ENCODE assay signal across 9 mouse cellular contexts in genomic region chr3:88425330-88425689, GRCm38 (mm10). TPM values are rescaled to one million over a fixed set of nuclear protein-coding genes. Genes with fewer than 3 reads are reported as not detected.
A peak's percentile ranks its signal among the peaks of the same experiment; 100 is the strongest.
DNase-seq lines count a peak whose midpoint lies in the region; ATAC-seq and TF ChIP-seq lines count a peak whose summit lies in the region.
"Had no signal": no experiment of that assay in that cellular context is flagged by ENCODE, and none has a peak within 500 bp of the region (broad histone marks: within the 10 kb centered on the region; RNA-seq: fewer than 3 reads in every experiment).

No protein-coding gene starts in this region.

- H3K79me2 ChIP-seq in C2C12 (ENCODE audit: control insufficient read depth, insufficient read depth), result peaks cover 37% of the 10 kb centered on the region

- H3ac ChIP-seq in C2C12 (ENCODE audit: control insufficient read depth, insufficient read length, low read depth), result no peak overlapping the region

- peak overlapping the region; percentile 92 for H3K27ac ChIP-seq in gastrocnemius, adult 2 months
- H3K27ac ChIP-seq in hindbrain, embryonic 10.5 days, result peak overlapping the region; percentile 83
- H3K27ac ChIP-seq in liver, embryonic 16.5 days (ENCODE audit: low read length), result no peak overlapping the region

- peak overlapping the region; percentile 64 for H3K4me2 ChIP-seq in liver, embryonic 16.5 days (ENCODE audit: low read depth, low read length)

- intact Hi-C loops in gastrocnemius, adult 2 months (cut with DNase I), result loop anchor here (5.0 kb wide), 1 partner anchor 42 kb away; no protein-coding TSS in a partner anchor
- intact Hi-C loops in left cerebral cortex, postnatal 4 days (cut with DNase I), result no loop called here

- H3K27me3 ChIP-seq in C2C12 (ENCODE audit: control insufficient read depth, insufficient read depth, insufficient read length), result no peaks in the 10 kb centered on the region
- H3K27me3 ChIP-seq in hindbrain, embryonic 10.5 days (ENCODE audit: insufficient read depth, poor library complexity, severe bottlenecking), result no peaks in the 10 kb centered on the region
- no peaks in the 10 kb centered on the region for H3K27me3 ChIP-seq in liver, embryonic 16.5 days (ENCODE audit: control insufficient read depth, insufficient read depth, low read depth, low read length)

- H3K36me3 ChIP-seq in C2C12 (ENCODE audit: control insufficient read depth, insufficient read depth), result peaks cover 7% of the 10 kb centered on the region
- H3K36me3 ChIP-seq in hindbrain, embryonic 10.5 days, result peaks cover 12% of the 10 kb centered on the region
- H3K36me3 ChIP-seq in liver, embryonic 16.5 days (ENCODE audit: control insufficient read depth, insufficient read depth), result peaks cover 7% of the 10 kb centered on the region

- no peak for ATAC-seq in liver, embryonic 16.5 days (ENCODE audit: low read depth)

- peak overlapping the region; percentile 79 for H3K4me3 ChIP-seq in gastrocnemius, adult 2 months
- peak overlapping the region; percentile 7 for H3K4me3 ChIP-seq in C2C12 (ENCODE audit: insufficient read depth, poor library complexity, severe bottlenecking)
- peak overlapping the region; percentile 79 for H3K4me3 ChIP-seq in hindbrain, embryonic 10.5 days
- H3K4me3 ChIP-seq in liver, embryonic 16.5 days (ENCODE audit: low read depth, low read length), result peak overlapping the region; percentile 88

- no peak for DNase-seq in gastrocnemius, adult 2 months
- no peak for DNase-seq in gastrocnemius, postnatal 4 days (ENCODE audit: low spot score in 2 of 2)
- DNase-seq in hindbrain, embryonic 10.5 days (ENCODE audit: low spot score), result no peak
- no peak for DNase-seq in urinary bladder, postnatal 10 days (ENCODE audit: low spot score)
- no peak for DNase-seq in left cerebral cortex, postnatal 4 days
- DNase-seq in cerebellum, postnatal 4 days (ENCODE audit: low spot score in 2 of 2), result no peak

- WGBS in hindbrain, embryonic 10.5 days, result 6% methylated on average over 2 of the region's 2 CpGs
- WGBS in liver, embryonic 16.5 days (ENCODE audit: insufficient replicate concordance), result 9% methylated on average over 2 of the region's 2 CpGs

- H3K9ac ChIP-seq in liver, embryonic 16.5 days (ENCODE audit: low read depth, low read length), result peak overlapping the region; percentile 31; the same call in 1 of the 2 replicates

- H3K79me3 ChIP-seq in C2C12 (ENCODE audit: low read depth), result peaks cover 23% of the 10 kb centered on the region

- no peak for TF ChIP-seq CTCF in gastrocnemius, adult 2 months (IDR thresholded peaks at IDR 0.05)
- no peak for TF ChIP-seq CTCF in C2C12 (IDR thresholded peaks at IDR 0.05; ENCODE audit: control insufficient read depth, insufficient read depth, insufficient read length)

- no peaks in the 10 kb centered on the region for H3K9me3 ChIP-seq in hindbrain, embryonic 10.5 days
- no peaks in the 10 kb centered on the region for H3K9me3 ChIP-seq in liver, embryonic 16.5 days (replicated peaks; ENCODE audit: control insufficient read depth, low read length)

- peaks cover 31% of the 10 kb centered on the region for H3K4me1 ChIP-seq in hindbrain, embryonic 10.5 days (replicated peaks)
- H3K4me1 ChIP-seq in liver, embryonic 16.5 days (ENCODE audit: control insufficient read depth, low read depth, low read length), result peaks cover 37% of the 10 kb centered on the region

TF ChIP-seq in C2C12, 6 proteins besides CTCF, POLR2A, EP300 and RAD21:
- TF ChIP-seq MYOD1 (IDR thresholded peaks at IDR 0.05; ENCODE audit: control insufficient read depth, insufficient read length, low read depth) (no peak), MAX (IDR thresholded peaks at IDR 0.05) (no peak), FOSL1 (IDR thresholded peaks at IDR 0.05; ENCODE audit: insufficient read depth, low read length, poor library complexity, severe bottlenecking) (no peak), CEBPB (IDR thresholded peaks at IDR 0.05; ENCODE audit: low read depth) (no peak), MYOG (IDR thresholded peaks at IDR 0.05; ENCODE audit: control insufficient read depth, extremely low read depth, insufficient read length) (no peak), USF1 (IDR thresholded peaks at IDR 0.05; ENCODE audit: low read depth) (no peak)

RNA-seq across cellular contexts. Expression of gene Slc25a44, which starts 0.4 kb away (rescaled TPM):
- 10 to 100 TPM; 16.1 to 18.5 TPM for total RNA-seq in gastrocnemius, adult 2 months (2021)
- total RNA-seq in gastrocnemius, postnatal 4 days (2021), result 10 to 100 TPM; 12.1 to 13.3 TPM
- polyA plus RNA-seq in C2C12 (2012; fragmentation: generic; extraction: Trizol), result 18.5 TPM
- polyA plus RNA-seq in hindbrain, embryonic 10.5 days (2016; fragmentation: Nextera tagmentation; extraction: Ambion mirVana), result 19.2 and 20.3 TPM in 2 replicates
- 10.0 and 11.8 TPM in 2 replicates for polyA plus RNA-seq in liver, embryonic 16.5 days (2015; fragmentation: Nextera tagmentation; extraction: Ambion mirVana)
- total RNA-seq in left cerebral cortex, postnatal 4 days (2021), result 10 to 100 TPM; 43.7 to 47.7 TPM

RNA-seq across cellular contexts. Expression of gene Pmf1, which starts 15.2 kb away (rescaled TPM):
- total RNA-seq in gastrocnemius, adult 2 months (2021), result 10 to 100 TPM; 16.2 to 19.7 TPM
- 10 to 100 TPM; 52.2 to 59.1 TPM for total RNA-seq in gastrocnemius, postnatal 4 days (2021)
- polyA plus RNA-seq in C2C12 (2012; fragmentation: generic; extraction: Trizol), result 117 TPM
- polyA plus RNA-seq in hindbrain, embryonic 10.5 days (2016; fragmentation: Nextera tagmentation; extraction: Ambion mirVana), result 157 and 167 TPM in 2 replicates
- polyA plus RNA-seq in liver, embryonic 16.5 days (2015; fragmentation: Nextera tagmentation; extraction: Ambion mirVana), result 69.7 and 76.8 TPM in 2 replicates
- 10 to 100 TPM; 15.7 to 16.0 TPM for total RNA-seq in left cerebral cortex, postnatal 4 days (2021)

RNA-seq across cellular contexts. Expression of gene Sema4a, which starts 35.7 kb away (rescaled TPM):
- total RNA-seq in gastrocnemius, adult 2 months (2021), result 1 to 10 TPM; 1.2 to 1.8 TPM
- 1 to 10 TPM; 3.0 to 4.4 TPM for total RNA-seq in gastrocnemius, postnatal 4 days (2021)
- polyA plus RNA-seq in C2C12 (2012; fragmentation: generic; extraction: Trizol), result 0.69 TPM
- polyA plus RNA-seq in hindbrain, embryonic 10.5 days (2016; fragmentation: Nextera tagmentation; extraction: Ambion mirVana), result 3.8 and 8.6 TPM in 2 replicates
- 27.0 and 29.1 TPM in 2 replicates for polyA plus RNA-seq in liver, embryonic 16.5 days (2015; fragmentation: Nextera tagmentation; extraction: Ambion mirVana)
- 10 to 100 TPM; 58.1 to 58.4 TPM for total RNA-seq in left cerebral cortex, postnatal 4 days (2021)

RNA-seq across cellular contexts. Expression of gene Bglap, which starts 41.0 kb away (rescaled TPM):
- total RNA-seq in gastrocnemius, adult 2 months (2021), result not detected
- total RNA-seq in gastrocnemius, postnatal 4 days (2021), result 1 to 10 TPM in 1 of 2 experiments, not detected in 1; 1.4 TPM
- polyA plus RNA-seq in C2C12 (2012; fragmentation: generic; extraction: Trizol), result 1.6 TPM
- not detected in 2 replicates for polyA plus RNA-seq in hindbrain, embryonic 10.5 days (2016; fragmentation: Nextera tagmentation; extraction: Ambion mirVana)
- not detected in 2 replicates for polyA plus RNA-seq in liver, embryonic 16.5 days (2015; fragmentation: Nextera tagmentation; extraction: Ambion mirVana)
- total RNA-seq in left cerebral cortex, postnatal 4 days (2021), result not detected
- polyA plus RNA-seq: adrenal gland, adult 2 months had no signal

RNA-seq across cellular contexts. Expression of gene Bglap2, which starts 46.8 kb away (rescaled TPM):
- not detected for total RNA-seq in gastrocnemius, adult 2 months (2021)
- not detected for total RNA-seq in gastrocnemius, postnatal 4 days (2021)
- 4.6 TPM for polyA plus RNA-seq in C2C12 (2012; fragmentation: generic; extraction: Trizol)
- polyA plus RNA-seq in hindbrain, embryonic 10.5 days (2016; fragmentation: Nextera tagmentation; extraction: Ambion mirVana), result not detected in 2 replicates
- polyA plus RNA-seq in liver, embryonic 16.5 days (2015; fragmentation: Nextera tagmentation; extraction: Ambion mirVana), result not detected in 2 replicates
- total RNA-seq in left cerebral cortex, postnatal 4 days (2021), result not detected

Comparison
In these comparisons a context has a peak if more than half of its experiments do, and no peak if none do; other contexts are left out.
1. H3K4me3 ChIP-seq: peak in every context shown above with its lines; median percentile 88 in liver, embryonic 16.5 days; 79 in gastrocnemius, adult 2 months; 79 in hindbrain, embryonic 10.5 days; 7 in C2C12.
2. RNA of gene Sema4a, which starts 35.7 kb away (total RNA-seq): 58.1 to 58.4 TPM in left cerebral cortex, postnatal 4 days; 3.0 to 4.4 TPM in gastrocnemius, postnatal 4 days and 1.2 to 1.8 TPM in gastrocnemius, adult 2 months; every median in the first group is over 10 times any median in the second.